ENCODE assay signal across 9 mouse cellular contexts in genomic region chr8:114133050-114133509, GRCm38 (mm10). TPM values are rescaled to one million over a fixed set of nuclear protein-coding genes. Genes with fewer than 3 reads are reported as not detected.
DNase-seq lines count a peak whose midpoint lies in the region; ATAC-seq lines count a peak whose summit lies in the region.
"Had no signal": no experiment of that assay in that cellular context is flagged by ENCODE, and none has a peak within 500 bp of the region (broad histone marks: within the 10 kb centered on the region; RNA-seq: fewer than 3 reads in every experiment).

No protein-coding gene starts in this region.

- H3K9me3 ChIP-seq in kidney, embryonic 16.5 days (ENCODE audit: low read length) = no peaks in the 10 kb centered on the region
- H3K9me3 ChIP-seq in embryonic facial prominence, embryonic 13.5 days = no peaks in the 10 kb centered on the region
- H3K9me3 ChIP-seq in hindbrain, embryonic 13.5 days = no peaks in the 10 kb centered on the region
- H3K9me3 ChIP-seq in midbrain, embryonic 11.5 days (ENCODE audit: control insufficient read depth, low read length) = no peaks in the 10 kb centered on the region

- ATAC-seq in kidney, embryonic 16.5 days (ENCODE audit: low FRiP score, low TSS enrichment) = peak; percentile 10; the same call in 1 of the 2 replicates
- ATAC-seq in embryonic facial prominence, embryonic 13.5 days (ENCODE audit: insufficient number of reproducible peaks, insufficient read depth, low FRiP score, low TSS enrichment, low read depth) = no peak
- peak; percentile 82 for ATAC-seq in hindbrain, embryonic 13.5 days (ENCODE audit: low FRiP score)
- ATAC-seq in midbrain, embryonic 11.5 days (ENCODE audit: low FRiP score) = peak; percentile 33

- 27% methylated on average over 14 of the region's 14 CpGs for WGBS in kidney, embryonic 16.5 days
- 28% methylated on average over 14 of the region's 14 CpGs for WGBS in embryonic facial prominence, embryonic 13.5 days
- 34% methylated on average over 14 of the region's 14 CpGs for WGBS in hindbrain, embryonic 13.5 days
- 28% methylated on average over 14 of the region's 14 CpGs for WGBS in midbrain, embryonic 11.5 days

- intact Hi-C loops in left cerebral cortex, postnatal 14 days (cut with DNase I) = no loop called here

- H3K4me3 ChIP-seq in kidney, embryonic 16.5 days (ENCODE audit: low read length) = peak overlapping the region; percentile 68
- peak overlapping the region; percentile 64 for H3K4me3 ChIP-seq in embryonic facial prominence, embryonic 13.5 days
- peak overlapping the region; percentile 40 for H3K4me3 ChIP-seq in hindbrain, embryonic 13.5 days
- peak overlapping the region; percentile 46 for H3K4me3 ChIP-seq in midbrain, embryonic 11.5 days (ENCODE audit: low read depth, low read length)

- no peaks in the 10 kb centered on the region for H3K27me3 ChIP-seq in kidney, embryonic 16.5 days (ENCODE audit: insufficient read depth, low read length)
- H3K27me3 ChIP-seq in embryonic facial prominence, embryonic 13.5 days = no peaks in the 10 kb centered on the region
- no peaks in the 10 kb centered on the region for H3K27me3 ChIP-seq in hindbrain, embryonic 13.5 days
- no peaks in the 10 kb centered on the region for H3K27me3 ChIP-seq in midbrain, embryonic 11.5 days (ENCODE audit: control insufficient read depth, insufficient read depth, low read length)
- H3K27me3 ChIP-seq: Patski had no signal

- peak overlapping the region; percentile 65 for H3K4me2 ChIP-seq in kidney, embryonic 16.5 days (replicated peaks; ENCODE audit: low read depth, low read length)
- H3K4me2 ChIP-seq in embryonic facial prominence, embryonic 13.5 days = peak overlapping the region; percentile 80
- peak overlapping the region; percentile 62 for H3K4me2 ChIP-seq in hindbrain, embryonic 13.5 days
- H3K4me2 ChIP-seq in midbrain, embryonic 11.5 days = peak overlapping the region; percentile 76

- no peaks in the 10 kb centered on the region for H3K36me3 ChIP-seq in kidney, embryonic 16.5 days (ENCODE audit: insufficient read depth, low read length)
- H3K36me3 ChIP-seq in embryonic facial prominence, embryonic 13.5 days = no peaks in the 10 kb centered on the region
- no peaks in the 10 kb centered on the region for H3K36me3 ChIP-seq in hindbrain, embryonic 13.5 days
- no peaks in the 10 kb centered on the region for H3K36me3 ChIP-seq in midbrain, embryonic 11.5 days (ENCODE audit: control insufficient read depth, insufficient read depth, low read length)

- DNase-seq in kidney, adult 9 months = no peak
- DNase-seq in midbrain, embryonic 11.5 days (ENCODE audit: low spot score, missing footprints) = no peak
- no peak for DNase-seq in adrenal gland, postnatal 10 days
- DNase-seq in left cerebral cortex, postnatal 14 days (ENCODE audit: low spot score in 2 of 2) = no peak
- no peak for DNase-seq in spleen, postnatal 14 days (ENCODE audit: low spot score in 2 of 2)

- peaks cover 4% of the 10 kb centered on the region; the same call in 1 of the 2 replicates for H3K4me1 ChIP-seq in kidney, embryonic 16.5 days (ENCODE audit: insufficient read depth, low read length)
- peaks cover 10% of the 10 kb centered on the region for H3K4me1 ChIP-seq in embryonic facial prominence, embryonic 13.5 days
- peaks cover 13% of the 10 kb centered on the region for H3K4me1 ChIP-seq in hindbrain, embryonic 13.5 days (replicated peaks)
- H3K4me1 ChIP-seq in midbrain, embryonic 11.5 days (ENCODE audit: control insufficient read depth, insufficient read depth, low read length) = peaks cover 4% of the 10 kb centered on the region; the same call in 1 of the 2 replicates

- no peak overlapping the region for H3K27ac ChIP-seq in kidney, embryonic 16.5 days (ENCODE audit: low read length)
- no peak overlapping the region for H3K27ac ChIP-seq in embryonic facial prominence, embryonic 13.5 days
- H3K27ac ChIP-seq in hindbrain, embryonic 13.5 days = no peak overlapping the region
- no peak overlapping the region for H3K27ac ChIP-seq in midbrain, embryonic 11.5 days (ENCODE audit: low read depth, low read length)

- H3K9ac ChIP-seq in kidney, embryonic 16.5 days (replicated peaks; ENCODE audit: low read length) = no peak overlapping the region
- H3K9ac ChIP-seq in embryonic facial prominence, embryonic 13.5 days = no peak overlapping the region
- no peak overlapping the region for H3K9ac ChIP-seq in hindbrain, embryonic 13.5 days
- H3K9ac ChIP-seq in midbrain, embryonic 11.5 days (ENCODE audit: low read length) = no peak overlapping the region

RNA-seq across cellular contexts. Expression of gene Nudt7, which starts 0.3 kb away (rescaled TPM):
- 16.9 and 18.2 TPM in 2 replicates for polyA plus RNA-seq in kidney, embryonic 16.5 days (2015; fragmentation: Nextera tagmentation; extraction: Ambion mirVana)
- 14.1 and 17.7 TPM in 2 replicates for polyA plus RNA-seq in embryonic facial prominence, embryonic 13.5 days (2015; fragmentation: Nextera tagmentation; extraction: Ambion mirVana)
- polyA plus RNA-seq in hindbrain, embryonic 13.5 days (2015; fragmentation: Nextera tagmentation; extraction: Ambion mirVana) = 6.7 and 8.4 TPM in 2 replicates
- polyA plus RNA-seq in midbrain, embryonic 11.5 days (2014; fragmentation: Nextera tagmentation; extraction: Ambion mirVana) = 9.8 and 10.7 TPM in 2 replicates
- 10 to 100 TPM; 68.9 to 77.9 TPM for total RNA-seq in adrenal gland, postnatal 10 days (2021)
- total RNA-seq in left cerebral cortex, postnatal 14 days (2021) = 1 to 10 TPM; 4.1 to 4.4 TPM
